Mouse (Mus musculus) myocyte (in vitro differentiated cells): ENCODE data around the gene Lamb3.
"Not testable (repeated sequence)": the region's sequence is repeated elsewhere in the genome, so short reads cannot be mapped to it uniquely, and the experiment has no call there.

Experiments
- MAX ChIP-seq: IDR thresholded peaks from one replicate; pipeline ENCODE4 v1.6.1; 2011; ENCODE audit warnings: low read depth, mild to moderate bottlenecking, control low read depth
- MYOD1 ChIP-seq, 3 experiments: IDR thresholded peaks; one replicate each; pipeline ENCODE4 v1.6.1; 2011; ENCODE audit warnings: control low read depth in 2 of 3, low read depth in 2 of 3, mild to moderate bottlenecking in 2 of 3, moderate library complexity in 1 of 3; ENCODE audit not compliant: insufficient read length in 2 of 3, control insufficient read depth in 1 of 3
- POLR2A ChIP-seq: IDR thresholded peaks from one replicate; pipeline ENCODE4 v1.6.1; 2011; ENCODE audit warnings: low read depth, mild to moderate bottlenecking, control low read depth, moderate library complexity; ENCODE audit not compliant: insufficient read length
- POLR2AphosphoS2 ChIP-seq: IDR thresholded peaks from one replicate; pipeline ENCODE4 v1.6.1; 2011; ENCODE audit warnings: low read depth, control low read depth; ENCODE audit not compliant: insufficient read length
- TCF12 ChIP-seq: IDR thresholded peaks from one replicate; pipeline ENCODE4 v1.6.1; 2011; ENCODE audit warnings: mild to moderate bottlenecking, control low read depth; ENCODE audit not compliant: poor library complexity, insufficient read depth, severe bottlenecking

GRCm38 (mm10) chr1:193253895-193254294, 46.4 kb downstream of the Lamb3 start:
- TF ChIP-seq MYOD1 (IDR thresholded peaks at IDR 0.05; ENCODE audit: control insufficient read depth in 1 of 3, insufficient read length in 2 of 3, low read depth in 2 of 3); TCF12; POLR2A; MAX; POLR2AphosphoS2: not testable (repeated sequence)
